8 mouse cellular contexts compared by ENCODE assay signal in genomic region chr19:5068570-5069234, GRCm38 (mm10). TPM values are rescaled to one million over a fixed set of nuclear protein-coding genes. Genes with fewer than 3 reads are reported as not detected.
A peak's percentile ranks its signal among the peaks of the same experiment; 100 is the strongest.
DNase-seq lines count a peak whose midpoint lies in the region; ATAC-seq and TF ChIP-seq lines count a peak whose summit lies in the region.

No protein-coding gene starts in this region.

- no peak for TF ChIP-seq RAD21 in MEL (IDR thresholded peaks at IDR 0.05; ENCODE audit: low read depth, low read length)

- H3K4me3 ChIP-seq in heart, adult 2 months: peak overlapping the region; percentile 54
- peak overlapping the region; percentile 49 to 62; a peak in 2 of 4 replicates for H3K4me3 ChIP-seq in MEL (ENCODE audit: control insufficient read depth in 1 of 2, insufficient read depth in 1 of 2, low read depth in 2 of 2, low read length in 2 of 2)
- peak overlapping the region; percentile 54 for H3K4me3 ChIP-seq in heart, embryonic 14.5 days (ENCODE audit: control insufficient read depth in 1 of 2, insufficient read depth in 1 of 2, low read depth in 1 of 2, low read length in 2 of 2)
- H3K4me3 ChIP-seq in liver, embryonic 14.5 days (ENCODE audit: insufficient read depth in 1 of 2, low read depth in 2 of 2, low read length in 2 of 2): peak overlapping the region; percentile 15 to 51

- DNase-seq in heart, adult 2 months: peak in 1 of 2 experiments; percentile 38
- no peak for DNase-seq in heart, adult 8-10 months (ENCODE audit: low spot score)
- no peak for DNase-seq in MEL (ENCODE audit: low read depth, low spot score)
- DNase-seq in liver, embryonic 14.5 days (ENCODE audit: low read depth in 3 of 3, low spot score in 3 of 3): no peak
- DNase-seq in c-Kit-positive CD71-positive TER-119-positive erythroid progenitor cells, embryonic 14.5 days (ENCODE audit: low spot score): no peak
- DNase-seq in thymus, postnatal 14 days: no peak
- no peak for DNase-seq in urinary bladder, postnatal 4 days (ENCODE audit: low spot score in 2 of 2)

- no peak for TF ChIP-seq EP300 in heart, adult 2 months (IDR thresholded peaks at IDR 0.05; ENCODE audit: insufficient read depth, low read depth, low read length)
- no peak for TF ChIP-seq EP300 in MEL (IDR thresholded peaks at IDR 0.05; ENCODE audit: low read depth in 1 of 2, low read length in 2 of 2)
- no peak for TF ChIP-seq EP300 in liver, embryonic 14.5 days (IDR thresholded peaks at IDR 0.05; ENCODE audit: low read depth)

- TF ChIP-seq CTCF in heart, adult 2 months (IDR thresholded peaks at IDR 0.05): no peak
- TF ChIP-seq CTCF in MEL (IDR thresholded peaks at IDR 0.05 in 2 of 3, conservative IDR thresholded peaks at IDR 0.05 in 1 of 3; ENCODE audit: control insufficient read depth in 1 of 3, insufficient read depth in 1 of 3, low read depth in 2 of 3, low read length in 3 of 3, poor library complexity in 1 of 3, severe bottlenecking in 1 of 3): no peak
- peak; percentile 27; the same call in 1 of the 2 replicates for TF ChIP-seq CTCF in liver, embryonic 14.5 days (IDR thresholded peaks at IDR 0.05; ENCODE audit: low read depth)

- H3K4me2 ChIP-seq in heart, embryonic 14.5 days (ENCODE audit: low read length): peak overlapping the region; percentile 96
- peak overlapping the region; percentile 79 for H3K4me2 ChIP-seq in liver, embryonic 14.5 days (ENCODE audit: low read depth)

- peaks cover 8% of the 10 kb centered on the region for H3K4me1 ChIP-seq in heart, adult 2 months (ENCODE audit: control insufficient read depth, insufficient read depth, low read length)
- H3K4me1 ChIP-seq in MEL (ENCODE audit: control insufficient read depth in 1 of 2, insufficient read depth in 2 of 2, low read length in 2 of 2): peaks cover 5 to 34% of the 10 kb centered on the region in 2 experiments
- H3K4me1 ChIP-seq in heart, embryonic 14.5 days (ENCODE audit: control insufficient read depth in 2 of 2, insufficient read depth in 2 of 2, low read length in 2 of 2): peaks cover 28 to 37% of the 10 kb centered on the region in 2 experiments
- peaks cover 30 to 31% of the 10 kb centered on the region in 2 experiments for H3K4me1 ChIP-seq in liver, embryonic 14.5 days (replicated peaks; ENCODE audit: control insufficient read depth in 2 of 2, insufficient read depth in 2 of 2, low read length in 1 of 2)

- peak overlapping the region; percentile 75 for H3K9ac ChIP-seq in heart, adult 2 months (ENCODE audit: low read depth, low read length)
- peak overlapping the region; percentile 70; the same call in 1 of the 2 replicates for H3K9ac ChIP-seq in MEL (ENCODE audit: control insufficient read depth, low read depth, low read length, poor library complexity, severe bottlenecking)
- peak overlapping the region; percentile 80 for H3K9ac ChIP-seq in heart, embryonic 14.5 days (ENCODE audit: low read length)
- peak overlapping the region; percentile 55 for H3K9ac ChIP-seq in liver, embryonic 14.5 days (replicated peaks)

- intact Hi-C loops in heart, adult 2 months (cut with DNase I): no loop called here

- peak overlapping the region; percentile 59 for H3K27ac ChIP-seq in heart, adult 2 months
- H3K27ac ChIP-seq in MEL (ENCODE audit: control insufficient read depth, low read depth, low read length): no peak overlapping the region
- H3K27ac ChIP-seq in heart, embryonic 14.5 days (replicated peaks in 1 of 2; ENCODE audit: control insufficient read depth in 1 of 2, insufficient read depth in 1 of 2, low read depth in 2 of 2, low read length in 2 of 2): peak overlapping the region in 1 of 2 experiments; percentile 79; a peak in 1 of 4 replicates
- no peak overlapping the region for H3K27ac ChIP-seq in liver, embryonic 14.5 days

- TF ChIP-seq POLR2A in heart, adult 2 months (IDR thresholded peaks at IDR 0.05; ENCODE audit: insufficient read depth, low read depth, low read length): no peak
- TF ChIP-seq POLR2A in MEL (IDR thresholded peaks at IDR 0.05; ENCODE audit: control insufficient read depth in 1 of 2, insufficient read depth in 1 of 2, low read depth in 1 of 2, low read length in 2 of 2, poor library complexity in 1 of 2): no peak

- no peaks in the 10 kb centered on the region; the same call in 1 of the 2 replicates for H3K27me3 ChIP-seq in heart, adult 2 months (ENCODE audit: control insufficient read depth, insufficient read depth, low read length)
- H3K27me3 ChIP-seq in MEL (ENCODE audit: control insufficient read depth in 1 of 2, insufficient read depth in 2 of 2, low read length in 2 of 2): no peaks in the 10 kb centered on the region
- peaks cover 6% of the 10 kb centered on the region for H3K27me3 ChIP-seq in heart, embryonic 14.5 days (ENCODE audit: control insufficient read depth, insufficient read depth, low read length)
- H3K27me3 ChIP-seq in liver, embryonic 14.5 days (ENCODE audit: control insufficient read depth, insufficient read depth, low read length): peaks cover 16% of the 10 kb centered on the region

- 43% methylated on average over 21 of the region's 21 CpGs for WGBS in heart, adult 2 months
- WGBS in heart, embryonic 14.5 days: 42% methylated on average over 21 of the region's 21 CpGs
- WGBS in liver, embryonic 14.5 days (ENCODE audit: insufficient replicate concordance): 43% methylated on average over 21 of the region's 21 CpGs

- no peaks in the 10 kb centered on the region for H3K79me2 ChIP-seq in heart, adult 2 months (replicated peaks; ENCODE audit: control insufficient read depth, insufficient read depth, low read length)
- peaks cover 2% of the 10 kb centered on the region; the same call in 1 of the 2 replicates for H3K79me2 ChIP-seq in MEL (ENCODE audit: control insufficient read depth, insufficient read depth, low read length, poor library complexity)

- no peaks in the 10 kb centered on the region for H3K36me3 ChIP-seq in heart, adult 2 months (ENCODE audit: control insufficient read depth, insufficient read depth, low read length)
- peaks cover 0 to 4% of the 10 kb centered on the region in 2 experiments; a peak in 1 of 4 replicates for H3K36me3 ChIP-seq in MEL (ENCODE audit: control insufficient read depth in 1 of 2, insufficient read depth in 2 of 2, low read length in 2 of 2)
- H3K36me3 ChIP-seq in heart, embryonic 14.5 days (ENCODE audit: control insufficient read depth, insufficient read depth, low read length): no peaks in the 10 kb centered on the region
- H3K36me3 ChIP-seq in liver, embryonic 14.5 days (replicated peaks; ENCODE audit: control insufficient read depth, insufficient read depth, low read depth): no peaks in the 10 kb centered on the region

- H3K9me3 ChIP-seq in MEL (replicated peaks; ENCODE audit: insufficient read depth, low read length): no peaks in the 10 kb centered on the region
- no peaks in the 10 kb centered on the region for H3K9me3 ChIP-seq in heart, embryonic 14.5 days (ENCODE audit: control insufficient read depth, low read length)
- no peaks in the 10 kb centered on the region for H3K9me3 ChIP-seq in liver, embryonic 14.5 days (ENCODE audit: control insufficient read depth, low read length)

- ATAC-seq in heart, embryonic 14.5 days (ENCODE audit: insufficient number of reproducible peaks, insufficient read depth, low FRiP score, low read depth): no peak
- ATAC-seq in liver, embryonic 14.5 days (ENCODE audit: insufficient read depth): no peak

RNA-seq across cellular contexts. Expression of gene Cd248, which starts 0.8 kb away (rescaled TPM):
- 10 to 100 TPM in 1 of 2 experiments, 1 to 10 TPM in 1; 9.3 to 12.2 TPM for total RNA-seq in heart, adult 2 months (2021)
- 18.1 and 20.0 TPM in 2 replicates for polyA plus RNA-seq in heart, adult 2 months (2012; rRNA removed)
- 1 to 10 TPM; 6.8 to 9.3 (median 8.7) TPM for total RNA-seq in heart, adult 8-10 months (2022)
- 0.23 and 0.27 TPM in 2 replicates for total RNA-seq in MEL (2012; rRNA removed)
- polyA plus RNA-seq in MEL (2012; ENCODE audit: insufficient read depth in 1 of 2, insufficient read length in 2 of 2, low read depth in 1 of 2, low replicate concordance in 2 of 2, missing spikeins in 1 of 2): under 1 TPM in 1 of 2 experiments, not detected in 1; 0.86 TPM
- polyA plus RNA-seq in heart, embryonic 14.5 days (2014; fragmentation: Nextera tagmentation; extraction: Ambion mirVana): 15.3 and 16.8 TPM in 2 replicates
- polyA plus RNA-seq in liver, embryonic 14.5 days (2012; rRNA removed): 1.7 and 2.0 TPM in 2 replicates
- 2.8 and 3.4 TPM in 2 replicates for polyA plus RNA-seq in liver, embryonic 14.5 days (2014; fragmentation: Nextera tagmentation; extraction: Ambion mirVana)

RNA-seq across cellular contexts. Expression of gene Tmem151a, which starts 16.6 kb away (rescaled TPM):
- total RNA-seq in heart, adult 2 months (2021): 1 to 10 TPM; 2.6 to 2.8 TPM
- 1.9 and 3.3 TPM in 2 replicates for polyA plus RNA-seq in heart, adult 2 months (2012; rRNA removed)
- 1 to 10 TPM; 2.1 to 3.9 (median 3.2) TPM for total RNA-seq in heart, adult 8-10 months (2022)
- 0.29 TPM in 1 of 2 replicates, not detected in the other for total RNA-seq in MEL (2012; rRNA removed)
- polyA plus RNA-seq in MEL (2012; ENCODE audit: insufficient read depth in 1 of 2, insufficient read length in 2 of 2, low read depth in 1 of 2, low replicate concordance in 2 of 2, missing spikeins in 1 of 2): under 1 TPM in 1 of 2 experiments, not detected in 1; 0.63 TPM
- polyA plus RNA-seq in heart, embryonic 14.5 days (2014; fragmentation: Nextera tagmentation; extraction: Ambion mirVana): 3.7 and 3.9 TPM in 2 replicates
- 0.18 and 0.21 TPM in 2 replicates for polyA plus RNA-seq in liver, embryonic 14.5 days (2012; rRNA removed)
- 0.25 and 0.28 TPM in 2 replicates for polyA plus RNA-seq in liver, embryonic 14.5 days (2014; fragmentation: Nextera tagmentation; extraction: Ambion mirVana)

RNA-seq across cellular contexts. Expression of gene Rin1, which starts 18.4 kb away (rescaled TPM):
- 1 to 10 TPM; 1.2 to 1.8 TPM for total RNA-seq in heart, adult 2 months (2021)
- 2.1 and 3.0 TPM in 2 replicates for polyA plus RNA-seq in heart, adult 2 months (2012; rRNA removed)
- 1 to 10 TPM in 3 of 4 experiments, under 1 TPM in 1; 0.79 to 2.6 (median 2.0) TPM for total RNA-seq in heart, adult 8-10 months (2022)
- 0.33 and 0.42 TPM in 2 replicates for total RNA-seq in MEL (2012; rRNA removed)
- 1 to 10 TPM in 1 of 2 experiments, not detected in 1; 1.3 TPM for polyA plus RNA-seq in MEL (2012; ENCODE audit: insufficient read depth in 1 of 2, insufficient read length in 2 of 2, low read depth in 1 of 2, low replicate concordance in 2 of 2, missing spikeins in 1 of 2)
- polyA plus RNA-seq in heart, embryonic 14.5 days (2014; fragmentation: Nextera tagmentation; extraction: Ambion mirVana): 1.9 and 2.7 TPM in 2 replicates
- polyA plus RNA-seq in liver, embryonic 14.5 days (2012; rRNA removed): 0.42 and 0.54 TPM in 2 replicates
- polyA plus RNA-seq in liver, embryonic 14.5 days (2014; fragmentation: Nextera tagmentation; extraction: Ambion mirVana): 0.13 and 0.28 TPM in 2 replicates

RNA-seq across cellular contexts. Expression of gene Yif1a, which starts 19.6 kb away (rescaled TPM):
- 100 to 1,000 TPM in 1 of 2 experiments, 10 to 100 TPM in 1; 90.8 to 108 TPM for total RNA-seq in heart, adult 2 months (2021)
- 242 and 247 TPM in 2 replicates for polyA plus RNA-seq in heart, adult 2 months (2012; rRNA removed)
- total RNA-seq in heart, adult 8-10 months (2022): 100 to 1,000 TPM; 104 to 113 (median 111) TPM
- 57.5 and 64.3 TPM in 2 replicates for total RNA-seq in MEL (2012; rRNA removed)
- polyA plus RNA-seq in MEL (2012; ENCODE audit: insufficient read depth in 1 of 2, insufficient read length in 2 of 2, low read depth in 1 of 2, low replicate concordance in 2 of 2, missing spikeins in 1 of 2): 10 to 100 TPM in 1 of 2 experiments, not detected in 1; 54.0 TPM
- 112 and 122 TPM in 2 replicates for polyA plus RNA-seq in heart, embryonic 14.5 days (2014; fragmentation: Nextera tagmentation; extraction: Ambion mirVana)
- polyA plus RNA-seq in liver, embryonic 14.5 days (2012; rRNA removed): 34.7 and 37.0 TPM in 2 replicates
- polyA plus RNA-seq in liver, embryonic 14.5 days (2014; fragmentation: Nextera tagmentation; extraction: Ambion mirVana): 58.6 and 60.0 TPM in 2 replicates

RNA-seq across cellular contexts. Expression of gene Brms1, which starts 27.5 kb away (rescaled TPM):
- 10 to 100 TPM; 14.3 to 16.9 TPM for total RNA-seq in heart, adult 2 months (2021)
- 17.0 and 18.1 TPM in 2 replicates for polyA plus RNA-seq in heart, adult 2 months (2012; rRNA removed)
- total RNA-seq in heart, adult 8-10 months (2022): 10 to 100 TPM; 13.0 to 17.6 (median 15.6) TPM
- total RNA-seq in MEL (2012; rRNA removed): 22.3 and 29.6 TPM in 2 replicates
- polyA plus RNA-seq in MEL (2012; ENCODE audit: insufficient read depth in 1 of 2, insufficient read length in 2 of 2, low read depth in 1 of 2, low replicate concordance in 2 of 2, missing spikeins in 1 of 2): 10 to 100 TPM in 1 of 2 experiments, not detected in 1; 78.6 TPM
- 27.5 and 31.2 TPM in 2 replicates for polyA plus RNA-seq in heart, embryonic 14.5 days (2014; fragmentation: Nextera tagmentation; extraction: Ambion mirVana)
- polyA plus RNA-seq in liver, embryonic 14.5 days (2012; rRNA removed): 17.3 and 19.9 TPM in 2 replicates
- 24.5 and 26.4 TPM in 2 replicates for polyA plus RNA-seq in liver, embryonic 14.5 days (2014; fragmentation: Nextera tagmentation; extraction: Ambion mirVana)
